Mouse (Mus musculus) kidney, embryonic 16.5 days (tissue): Measurements from ENCODE around the gene Gm19402. TPM values are rescaled to one million over a fixed set of nuclear protein-coding genes. Genes with fewer than 3 reads are reported as not detected.

Source experiments
- ATAC-seq: fragments of 200-750 bp; cut with Nextera tagmentation; 2 replicates; pipeline ENCODE4 v1.8.0; 2017; ENCODE audit warnings: moderate TSS enrichment; ENCODE audit not compliant: low FRiP score, low TSS enrichment
- H3K27ac ChIP-seq: fragments of 300-500 bp; sonication (generic); 2 replicates; pipeline ENCODE4 v1.5.1; 2014; ENCODE audit warnings: low read length
- H3K27me3 ChIP-seq: fragments of 300-500 bp; sonication (generic); 2 replicates; pipeline ENCODE4 v1.6.1; 2014; ENCODE audit warnings: low read length, control low read depth, mixed read lengths; ENCODE audit not compliant: insufficient read depth
- H3K36me3 ChIP-seq: fragments of 300-500 bp; sonication (generic); 2 replicates; pipeline ENCODE4 v1.6.1; 2014; ENCODE audit warnings: low read length, control low read depth, mixed read lengths; ENCODE audit not compliant: insufficient read depth
- H3K4me1 ChIP-seq: fragments of 300-500 bp; sonication (generic); 2 replicates; pipeline ENCODE4 v1.6.1; 2014; ENCODE audit warnings: low read length, control low read depth, mixed read lengths; ENCODE audit not compliant: insufficient read depth
- H3K4me2 ChIP-seq: fragments of 300-500 bp; sonication (generic); replicated peaks from 2 replicates; pipeline ENCODE4 v1.6.1; 2014; ENCODE audit warnings: low read depth, low read length
- H3K4me3 ChIP-seq: fragments of 300-500 bp; sonication (generic); 2 replicates; pipeline ENCODE4 v1.5.1; 2014; ENCODE audit warnings: mild to moderate bottlenecking, low read length
- H3K9ac ChIP-seq: fragments of 300-500 bp; sonication (generic); replicated peaks from 2 replicates; pipeline ENCODE4 v1.6.1; 2014; ENCODE audit warnings: low read length
- H3K9me3 ChIP-seq: fragments of 300-500 bp; sonication (generic); 2 replicates; pipeline ENCODE4 v1.6.1; 2016; ENCODE audit warnings: low read length, control low read depth
- WGBS: fragments of 180-500 bp; shearing (Covaris S2); extraction: QIAGEN DNeasy Blood & Tissue Kit; methylation state at CpG from one replicate; pipeline ENCODE4 v1.1.7; 2014; 5-methylcytosine and 5-hydroxymethylcytosine counted together
- polyA plus RNA-seq: library from polyadenylated mRNA; unstranded; fragments of >200 nt; fragmentation: Nextera tagmentation; extraction: Ambion mirVana; gene quantifications from 2 replicates; pipeline ENCODE4 v1.2.1, GENCODE M21; 2015

Gene Gm19402
- polyA plus RNA-seq, 1 experiment from 2014 or later, result not detected

DNA sequence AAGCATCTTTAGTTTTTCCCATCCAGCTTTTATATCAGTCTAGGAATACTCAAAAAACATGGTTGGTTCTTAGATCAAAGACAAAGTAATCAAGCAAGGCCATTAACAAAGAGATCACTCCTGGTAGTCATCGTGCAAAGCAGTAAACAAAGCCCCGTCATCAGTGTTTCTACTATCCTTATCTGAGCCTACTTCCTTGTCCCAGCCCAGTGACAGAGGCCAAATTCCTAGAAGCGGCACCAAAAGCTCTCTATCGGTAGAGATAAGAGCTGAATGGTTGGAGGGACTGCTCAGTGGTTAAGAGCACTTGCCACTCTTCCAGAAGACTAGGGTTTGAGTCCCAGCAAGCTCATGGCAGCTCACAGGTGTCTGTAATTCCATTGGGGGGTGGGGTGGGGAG is 19.0 kb downstream of the Gm19402 start:
- Histone ChIP-seq H3K4me3 (no peak overlapping the region), H3K4me1 (no peaks in the 10 kb centered on the region), H3K36me3 (no peaks in the 10 kb centered on the region), H3K27ac (no peak overlapping the region), H3K9ac (no peak overlapping the region), H3K27me3 (peaks cover 4% of the 10 kb centered on the region), H3K4me2 (no peak overlapping the region), H3K9me3 (no peaks in the 10 kb centered on the region)
- ATAC-seq, result no peak
- 58% methylated on average over 4 of the region's 4 CpGs for WGBS

DNA sequence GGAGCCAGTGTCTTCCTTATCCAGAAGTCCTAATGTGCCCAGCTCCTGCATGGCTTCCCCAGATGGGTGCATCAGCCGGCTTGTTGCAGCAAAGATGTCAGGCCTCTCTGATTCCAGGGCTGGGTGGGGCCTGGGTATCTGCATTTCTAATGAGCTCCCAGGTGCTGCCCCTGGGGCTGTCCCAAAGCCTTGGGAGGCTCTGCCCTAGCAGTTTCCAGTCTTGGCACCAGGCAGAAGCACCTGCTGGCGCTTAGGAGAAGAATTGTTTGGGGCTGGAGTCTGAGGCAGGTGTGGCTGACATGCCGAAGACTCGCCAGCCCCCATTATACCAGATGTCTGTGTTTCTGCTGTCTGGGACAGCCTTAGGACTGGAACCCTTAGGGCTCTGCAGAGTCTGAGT is 19.8 kb downstream of the Gm19402 start:
- Histone ChIP-seq H3K36me3 (no peaks in the 10 kb centered on the region), H3K27ac (no peak overlapping the region), H3K27me3 (no peaks in the 10 kb centered on the region), H3K9ac (no peak overlapping the region), H3K9me3 (no peaks in the 10 kb centered on the region), H3K4me1 (no peaks in the 10 kb centered on the region), H3K4me2 (no peak overlapping the region), H3K4me3 (no peak overlapping the region)
- WGBS, result 78% methylated on average over 4 of the region's 4 CpGs
- ATAC-seq, result no peak

DNA sequence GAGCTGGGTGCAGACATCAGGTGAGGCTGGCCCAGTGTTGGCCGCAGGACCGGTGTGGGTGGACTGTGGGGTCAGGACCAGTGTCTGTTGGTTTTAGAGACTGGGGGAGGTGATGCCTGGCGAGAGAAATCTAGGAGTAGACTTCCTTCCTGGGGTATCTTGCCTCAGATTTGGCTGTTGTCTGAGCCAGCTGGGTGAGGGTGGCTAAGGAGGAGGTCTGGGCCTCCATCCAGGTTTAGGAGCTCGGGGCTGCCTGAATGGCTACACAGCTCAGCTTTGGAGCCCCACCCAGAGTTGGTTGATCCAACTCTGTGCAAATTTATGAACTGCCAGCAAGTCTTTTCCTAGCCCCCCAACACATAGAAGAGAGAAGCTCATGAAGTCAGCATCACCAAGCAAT is 23.2 kb downstream of the Gm19402 start:
- WGBS, result 66% methylated on average over 4 of the region's 4 CpGs
- H3K4me2 ChIP-seq, result no peak overlapping the region
- H3K9me3 ChIP-seq, result no peaks in the 10 kb centered on the region
- H3K4me3 ChIP-seq, result no peak overlapping the region
- no peaks in the 10 kb centered on the region for H3K4me1 ChIP-seq
- no peak overlapping the region for H3K27ac ChIP-seq
- no peak overlapping the region for H3K9ac ChIP-seq
- no peak for ATAC-seq
- H3K27me3 ChIP-seq, result 0 out of 2 replicates have a peak, but pooled peaks cover 2% of the 10 kb centered on the region
- no peaks in the 10 kb centered on the region for H3K36me3 ChIP-seq

DNA sequence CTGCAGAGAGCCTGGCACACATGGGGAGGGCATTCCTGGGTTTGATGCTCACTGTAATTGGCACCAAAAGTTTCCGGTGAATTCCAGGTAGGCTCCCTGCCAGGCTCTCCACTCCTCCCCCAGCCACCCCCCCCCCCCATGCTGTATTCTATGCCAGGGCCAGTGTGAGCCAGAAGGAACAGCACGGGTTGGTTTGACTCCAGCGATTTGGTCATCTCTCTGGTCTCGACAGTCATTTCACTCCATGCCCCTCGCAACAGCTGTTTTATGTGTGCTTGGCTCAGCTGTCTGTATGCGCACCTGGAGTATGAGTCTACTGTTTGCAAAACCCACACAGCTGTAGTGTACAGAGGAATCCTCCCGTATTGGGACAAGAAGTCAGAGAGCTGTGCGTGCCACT is 24.2 kb downstream of the Gm19402 start:
- H3K27ac ChIP-seq, result no peak overlapping the region
- no peaks in the 10 kb centered on the region for H3K4me1 ChIP-seq
- H3K4me3 ChIP-seq, result no peak overlapping the region
- 0 out of 2 replicates have a peak, but pooled peaks cover 2% of the 10 kb centered on the region for H3K27me3 ChIP-seq
- no peak for ATAC-seq
- no peaks in the 10 kb centered on the region for H3K9me3 ChIP-seq
- no peak overlapping the region for H3K9ac ChIP-seq
- 70% methylated on average over 8 of the region's 8 CpGs for WGBS
- H3K4me2 ChIP-seq, result no peak overlapping the region
- H3K36me3 ChIP-seq, result no peaks in the 10 kb centered on the region

DNA sequence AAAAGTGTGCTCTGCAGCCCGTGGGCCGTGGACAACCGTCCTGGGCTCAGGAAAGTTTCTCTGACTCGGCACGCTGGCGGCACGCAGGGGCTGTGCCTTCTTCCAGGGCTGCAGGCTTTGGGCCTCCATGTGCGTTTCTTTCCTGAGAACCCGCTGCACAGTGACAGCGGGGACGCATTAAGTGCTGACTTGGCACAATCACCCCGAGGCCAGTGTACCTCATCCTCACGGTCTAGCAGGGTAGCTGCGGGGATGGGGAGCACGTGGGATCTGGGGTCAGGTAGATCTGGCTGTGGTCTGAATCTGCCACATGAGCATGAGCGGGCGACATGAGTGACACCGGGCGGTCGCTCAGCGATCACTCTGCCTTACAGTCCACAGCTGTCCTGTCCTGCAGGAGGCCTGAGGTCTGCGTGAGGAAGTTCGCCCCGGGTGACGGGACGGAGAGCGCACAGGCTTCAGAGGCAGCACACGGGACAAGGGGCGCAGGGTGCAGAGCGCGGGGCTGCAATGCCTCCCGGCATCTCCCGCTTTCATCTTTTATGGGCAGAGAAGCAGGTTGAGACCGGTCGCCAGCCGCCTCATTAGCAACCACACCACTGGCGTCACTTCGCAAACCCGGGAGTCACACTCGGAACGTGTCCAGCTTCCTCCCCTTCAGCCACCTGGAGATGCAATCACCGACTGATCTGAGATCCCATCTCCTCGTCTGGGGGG is 26.4 kb downstream of the Gm19402 start:
- peak overlapping the region; percentile 16; the same call in 1 of the 2 replicates for H3K4me3 ChIP-seq
- ATAC-seq, result 0 out of 2 replicates have a peak, but pooled peaks have one; percentile 27
- no peaks in the 10 kb centered on the region for H3K4me1 ChIP-seq
- WGBS, result 25% methylated on average over 43 of the region's 43 CpGs
- H3K27me3 ChIP-seq, result 0 out of 2 replicates have a peak, but pooled peaks cover 2% of the 10 kb centered on the region
- no peak overlapping the region for H3K9ac ChIP-seq
- H3K27ac ChIP-seq, result no peak overlapping the region
- peak overlapping the region; percentile 35 for H3K4me2 ChIP-seq
- no peaks in the 10 kb centered on the region for H3K36me3 ChIP-seq
- no peaks in the 10 kb centered on the region for H3K9me3 ChIP-seq

DNA sequence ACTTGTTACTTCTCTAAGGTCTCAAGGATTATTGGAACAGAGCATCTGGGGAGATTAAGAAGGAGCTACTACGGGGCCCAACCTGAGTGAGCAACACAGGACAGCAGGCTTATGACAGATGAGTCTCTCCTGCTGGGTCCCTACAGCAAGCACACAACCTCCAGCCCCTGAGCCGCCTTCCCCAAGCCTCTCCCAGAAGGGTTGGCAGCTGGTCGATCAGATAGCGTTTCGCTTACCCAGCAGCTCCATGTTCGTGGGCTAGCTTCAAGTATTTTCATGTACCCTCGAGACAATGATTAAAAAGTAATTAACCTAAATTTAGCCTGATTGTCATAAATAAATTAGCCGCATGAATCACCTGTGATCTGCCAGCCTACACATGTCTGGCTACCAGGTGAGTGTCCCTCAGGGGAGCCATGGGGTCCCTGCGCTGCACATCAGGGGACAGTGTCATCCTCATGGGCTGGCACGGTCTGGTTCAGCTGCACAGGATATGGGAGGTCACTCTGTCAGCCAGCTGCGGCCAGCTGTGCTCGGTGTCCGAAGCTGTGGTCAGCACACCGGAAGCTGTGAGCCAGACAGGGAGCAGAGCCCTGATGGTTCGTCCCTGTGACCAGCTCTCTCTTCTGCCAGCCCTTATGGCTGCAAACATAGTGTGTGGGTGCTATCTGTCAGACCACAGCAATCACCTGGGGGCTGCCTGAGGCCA is 32.1 kb downstream of the Gm19402 start:
- peak; percentile 80 for ATAC-seq
- H3K9ac ChIP-seq, result no peak overlapping the region
- 32% methylated on average over 15 of the region's 15 CpGs for WGBS

DNA sequence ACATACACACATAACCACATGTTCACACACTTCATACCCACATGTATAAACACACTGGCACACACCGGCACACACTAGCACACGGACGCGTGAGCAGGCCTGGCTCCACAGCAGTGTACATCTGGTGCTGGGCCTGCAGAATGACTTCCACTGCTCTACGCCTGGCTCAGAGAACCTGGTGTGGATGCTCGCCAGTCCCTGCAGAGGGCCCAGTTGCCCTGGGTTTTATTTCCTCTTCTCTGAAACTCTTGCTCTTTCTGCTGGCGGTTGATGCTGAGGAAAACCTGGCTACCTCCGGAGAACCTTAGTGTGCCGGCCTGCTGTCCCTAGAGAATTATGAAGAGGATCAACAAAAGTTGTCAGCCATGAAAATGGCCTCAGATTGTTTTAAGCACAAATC is 38.5 kb downstream of the Gm19402 start:
- no peak for ATAC-seq
- Histone ChIP-seq H3K9me3 (no peaks in the 10 kb centered on the region), H3K27ac (no peak overlapping the region), H3K27me3 (no peaks in the 10 kb centered on the region), H3K4me2 (no peak overlapping the region), H3K9ac (no peak overlapping the region), H3K36me3 (no peaks in the 10 kb centered on the region), H3K4me3 (no peak overlapping the region), H3K4me1 (no peaks in the 10 kb centered on the region)
- 87% methylated on average over 9 of the region's 9 CpGs for WGBS

More for the DNA sequence above, 32.1 kb downstream of the Gm19402 start:
- no peak overlapping the region for H3K4me3 ChIP-seq
- H3K27ac ChIP-seq, result no peak overlapping the region
- 0 out of 2 replicates have a peak, but pooled peaks cover 3% of the 10 kb centered on the region for H3K4me1 ChIP-seq
- no peaks in the 10 kb centered on the region for H3K9me3 ChIP-seq
- no peak overlapping the region for H3K4me2 ChIP-seq
- no peaks in the 10 kb centered on the region for H3K36me3 ChIP-seq
- 0 out of 2 replicates have a peak, but pooled peaks cover under 1% of the 10 kb centered on the region for H3K27me3 ChIP-seq

DNA sequence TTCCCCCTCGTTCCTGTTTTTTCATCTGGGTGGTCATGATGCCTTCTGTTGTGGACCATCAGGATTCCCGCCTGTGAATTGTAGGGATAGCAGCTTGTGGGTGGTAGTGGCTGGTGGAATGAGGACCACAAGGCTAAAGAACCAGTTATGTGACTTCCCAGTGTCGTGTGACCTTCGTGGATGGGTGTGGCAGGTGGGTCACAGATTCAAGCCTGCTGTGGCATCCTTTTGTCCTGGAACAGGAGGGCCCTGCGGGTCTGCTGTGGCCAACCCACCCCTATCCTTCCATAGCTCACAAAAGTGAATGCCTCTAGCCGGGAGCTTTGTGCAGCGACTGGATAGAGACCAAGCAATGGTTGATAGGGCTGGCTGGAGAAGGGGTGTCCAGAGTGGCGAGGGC is 42.7 kb downstream of the Gm19402 start:
- Histone ChIP-seq H3K27me3 (no peaks in the 10 kb centered on the region), H3K4me1 (no peaks in the 10 kb centered on the region), H3K4me2 (no peak overlapping the region), H3K9ac (no peak overlapping the region), H3K4me3 (no peak overlapping the region), H3K36me3 (peaks cover 31% of the 10 kb centered on the region), H3K9me3 (no peaks in the 10 kb centered on the region), H3K27ac (no peak overlapping the region)
- no peak for ATAC-seq
- WGBS, result 84% methylated on average over 8 of the region's 8 CpGs

DNA sequence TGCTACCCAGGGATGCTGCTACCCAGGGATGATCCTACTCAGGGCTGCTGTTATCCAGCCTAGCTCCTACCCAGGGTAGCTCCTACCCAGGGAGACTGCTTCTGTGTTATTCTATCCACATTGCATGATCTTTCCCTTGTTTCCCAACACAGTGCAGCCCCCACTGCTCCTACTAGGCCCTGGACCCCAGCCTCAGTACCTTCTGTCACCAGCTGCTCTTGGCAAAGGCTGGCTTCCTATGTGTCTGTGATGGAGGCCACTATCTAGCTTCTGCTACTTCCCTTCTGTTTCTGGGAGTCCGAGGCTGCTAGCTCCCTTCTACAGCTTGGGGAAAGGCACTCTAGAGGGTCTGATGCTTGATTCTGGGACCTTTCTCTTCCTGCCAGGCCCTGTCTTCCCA is 43.1 kb downstream of the Gm19402 start:
- WGBS, result 94% methylated on average over 1 of the region's 1 CpGs
- peaks cover 33% of the 10 kb centered on the region for H3K36me3 ChIP-seq
- H3K9ac ChIP-seq, result no peak overlapping the region
- no peak for ATAC-seq
- no peak overlapping the region for H3K27ac ChIP-seq
- no peaks in the 10 kb centered on the region for H3K27me3 ChIP-seq
- no peaks in the 10 kb centered on the region for H3K4me1 ChIP-seq
- no peak overlapping the region for H3K4me3 ChIP-seq
- no peak overlapping the region for H3K4me2 ChIP-seq
- no peaks in the 10 kb centered on the region for H3K9me3 ChIP-seq

DNA sequence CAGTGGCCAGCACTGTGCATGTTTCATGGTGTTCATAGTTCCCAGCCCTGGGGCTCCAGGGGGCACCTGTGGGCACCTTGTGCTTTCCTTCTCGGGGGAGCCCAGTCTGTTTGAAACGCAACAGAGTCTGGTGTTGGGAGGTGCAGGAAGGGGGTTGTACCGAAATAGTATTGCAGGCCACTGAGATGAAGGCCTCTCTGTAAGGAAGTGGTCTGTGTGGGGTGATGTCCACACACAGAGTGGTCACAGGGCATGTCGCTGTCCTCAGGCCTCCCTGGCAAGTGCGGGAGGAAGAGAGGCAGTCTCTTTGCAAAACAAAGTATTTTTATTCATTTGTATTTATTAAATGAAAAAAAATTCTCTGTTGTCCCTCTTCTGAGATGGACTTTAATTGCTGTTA is 45.0 kb downstream of the Gm19402 start:
- Histone ChIP-seq H3K36me3 (peaks cover 51% of the 10 kb centered on the region), H3K9ac (no peak overlapping the region), H3K9me3 (no peaks in the 10 kb centered on the region), H3K4me3 (no peak overlapping the region), H3K4me2 (no peak overlapping the region), H3K27ac (no peak overlapping the region), H3K27me3 (no peaks in the 10 kb centered on the region), H3K4me1 (no peaks in the 10 kb centered on the region)
- no peak for ATAC-seq
- 90% methylated on average over 5 of the region's 5 CpGs for WGBS
